Mouse (Mus musculus): ENCODE measurements around the gene Gm11037.

Gm11037 gene

DNA sequence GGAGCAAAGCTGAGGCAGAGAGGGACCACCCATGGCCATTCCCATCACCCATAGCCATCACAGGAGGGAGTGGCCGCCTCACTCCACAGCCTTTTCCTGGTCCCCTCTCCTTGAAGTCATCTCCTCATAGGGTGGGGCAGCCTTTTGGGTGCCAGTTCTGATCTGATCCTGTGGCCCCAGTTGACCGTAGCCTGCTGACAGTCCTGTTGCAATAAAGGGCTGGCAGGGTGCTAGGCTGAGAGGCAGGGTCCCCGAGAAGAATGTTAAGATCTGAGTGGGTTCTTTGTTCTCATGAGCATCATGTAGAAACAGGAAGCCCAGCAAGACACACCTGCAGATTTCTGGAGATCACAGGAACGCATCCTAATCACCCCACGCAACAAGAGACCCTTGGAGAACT is 5.1 kb upstream of the Gm11037 start:
- ATAC-seq (ENCODE audit: insufficient number of reproducible peaks, low FRiP score, low TSS enrichment) = no peak

DNA sequence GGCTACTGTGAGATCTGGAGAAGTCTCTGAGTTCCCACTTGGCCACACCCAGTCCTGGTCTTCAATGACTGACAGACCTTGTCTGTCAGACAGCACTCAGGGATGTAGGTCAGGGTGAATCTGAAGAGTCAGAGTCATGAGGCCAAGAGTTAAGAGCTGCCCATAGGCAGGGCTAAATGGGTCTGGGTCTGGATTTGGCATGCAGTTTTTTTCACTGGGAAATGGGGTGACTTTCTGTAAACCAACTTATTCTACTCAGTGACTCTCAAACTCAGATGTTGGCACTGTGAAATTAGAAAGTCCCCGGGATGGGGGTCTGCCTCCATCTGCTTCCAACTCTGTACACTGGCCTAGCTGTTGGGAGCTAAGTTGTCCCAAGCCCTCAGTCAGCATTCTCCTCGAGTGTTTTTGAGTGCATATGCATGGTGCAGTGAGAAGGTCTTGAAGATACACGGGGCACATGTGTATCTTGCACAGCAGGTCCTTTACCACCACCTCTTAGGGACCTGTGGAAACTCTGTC is 4.6 kb upstream of the Gm11037 start:
- ATAC-seq (ENCODE audit: insufficient number of reproducible peaks, low FRiP score, low TSS enrichment) = no peak

DNA sequence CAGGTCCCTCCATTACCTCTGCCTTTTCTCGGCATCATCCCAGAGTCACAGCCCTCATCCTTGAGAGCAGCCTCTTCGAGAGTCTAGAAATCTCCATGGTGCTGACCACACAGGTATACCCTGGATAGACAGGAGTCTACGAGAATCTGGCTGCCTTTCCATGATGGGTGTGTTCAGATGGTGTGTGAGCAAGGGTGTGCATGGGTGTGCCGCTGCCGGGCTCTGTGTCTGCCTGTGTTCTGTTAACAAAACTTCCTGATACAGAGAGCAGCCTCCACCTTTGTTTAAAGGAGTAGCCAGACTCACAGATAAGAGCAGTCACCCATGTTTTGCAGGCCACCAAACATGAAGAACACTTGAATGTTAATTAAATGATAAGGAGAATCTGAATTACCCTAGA is 3.5 kb upstream of the Gm11037 start:
- ATAC-seq (ENCODE audit: insufficient number of reproducible peaks, low FRiP score, low TSS enrichment) = no peak

DNA sequence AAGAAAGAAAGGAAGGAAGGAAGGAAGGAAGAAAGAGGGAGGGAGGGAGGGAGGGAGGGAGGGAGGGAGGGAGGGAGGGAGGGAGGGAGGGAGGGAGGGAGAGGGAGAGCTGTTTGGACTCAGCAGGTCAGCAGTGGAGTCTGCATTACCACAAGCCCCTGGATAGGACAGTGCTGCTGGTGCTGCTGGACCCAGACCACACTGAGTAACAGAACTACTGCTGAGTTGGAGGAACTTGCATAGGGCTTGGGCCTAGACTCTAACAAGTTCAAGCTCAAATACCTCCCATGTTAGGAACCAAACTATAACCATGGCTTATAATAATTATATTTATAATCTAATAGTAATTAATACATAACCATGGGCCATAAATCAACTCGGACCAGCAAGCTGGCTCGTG is 2.4 kb upstream of the Gm11037 start:
- ATAC-seq (ENCODE audit: insufficient number of reproducible peaks, low FRiP score, low TSS enrichment) = no peak

DNA sequence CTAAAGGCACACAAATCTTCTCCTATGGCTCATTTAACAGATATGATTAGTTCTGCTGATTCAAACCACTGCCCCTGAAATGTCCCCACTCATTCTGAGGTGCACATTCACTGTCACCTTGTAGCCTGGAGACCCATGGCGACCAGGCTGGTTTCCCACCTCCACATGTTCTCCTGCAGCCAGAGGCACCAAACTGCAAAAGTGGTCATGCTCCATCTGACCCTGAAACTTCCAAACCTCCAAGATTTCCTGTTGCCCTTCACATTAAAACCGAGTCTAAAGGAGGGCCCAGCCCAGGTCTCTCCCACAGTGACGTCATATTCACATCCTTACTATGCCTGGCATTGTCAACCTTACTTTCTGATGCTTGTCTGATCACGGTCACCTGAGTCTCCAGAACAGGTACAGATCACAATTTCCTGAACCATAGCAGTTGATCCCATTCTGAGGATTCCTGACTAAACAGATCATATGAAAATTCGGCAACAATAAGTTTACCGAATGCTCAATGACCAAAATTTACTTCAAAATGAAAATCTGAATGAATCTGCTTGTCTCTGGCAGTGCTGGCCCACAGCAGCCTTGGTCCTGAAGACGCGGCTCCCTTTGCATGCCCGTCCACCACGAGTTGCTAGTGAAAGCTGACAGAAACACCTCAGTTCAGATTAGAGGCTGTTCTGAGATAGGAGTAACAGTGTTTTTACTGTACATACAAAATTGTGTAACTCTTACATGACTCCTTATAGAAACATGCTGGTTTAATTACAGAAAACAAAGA is 997 bp upstream of the Gm11037 start:
- ATAC-seq (ENCODE audit: insufficient number of reproducible peaks, low FRiP score, low TSS enrichment) = no peak

DNA sequence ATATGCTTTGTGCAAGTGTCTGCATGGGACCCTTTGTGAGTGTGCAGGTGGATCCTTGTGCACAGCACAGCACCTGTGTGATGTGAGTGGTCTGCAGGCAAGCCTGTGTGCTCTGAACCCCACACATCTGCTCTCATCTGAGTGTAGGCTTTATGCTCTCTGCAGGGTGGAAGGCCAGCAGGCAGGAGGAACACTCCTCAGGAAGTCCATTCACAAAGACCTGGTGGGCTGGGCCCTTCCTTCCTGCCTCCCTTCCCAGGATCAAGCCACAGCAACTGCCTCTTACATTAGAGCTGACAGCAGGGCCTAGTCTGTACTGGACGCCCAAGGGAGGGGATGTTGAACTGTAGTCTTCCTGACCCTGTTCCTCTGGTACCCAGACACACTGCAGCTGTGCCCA is 1.1 kb downstream of the Gm11037 start:
- ATAC-seq (ENCODE audit: insufficient number of reproducible peaks, low FRiP score, low TSS enrichment) = no peak

DNA sequence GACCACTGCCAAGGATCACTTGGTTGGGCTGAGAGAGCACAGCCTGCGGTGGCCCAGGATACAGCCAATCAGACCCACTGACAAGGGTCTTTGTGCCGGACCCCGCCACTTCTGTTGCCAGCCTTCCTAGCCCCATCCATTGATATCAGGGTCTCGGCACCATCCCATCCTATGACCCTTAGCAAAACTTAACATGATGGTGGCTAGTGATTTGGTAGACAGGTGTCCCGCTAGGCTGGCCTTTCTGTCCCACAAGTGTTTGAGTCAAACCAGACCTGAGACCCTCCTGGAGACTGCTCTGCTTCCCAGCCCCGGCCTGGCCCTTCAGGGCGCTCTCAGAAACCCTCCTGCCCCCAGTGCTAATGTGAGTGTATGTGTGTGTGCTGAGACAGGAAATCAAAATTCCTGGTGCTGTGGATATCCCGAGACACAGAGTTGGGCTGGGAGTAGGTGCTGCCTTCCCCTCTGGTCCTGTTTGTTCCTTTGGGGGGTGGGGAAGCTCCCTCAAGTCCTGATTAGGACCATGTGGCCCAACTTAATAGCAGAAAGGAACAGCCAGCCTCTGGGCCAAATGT is 1.6 kb downstream of the Gm11037 start:
- ATAC-seq (ENCODE audit: insufficient number of reproducible peaks, low FRiP score, low TSS enrichment) = no peak

DNA sequence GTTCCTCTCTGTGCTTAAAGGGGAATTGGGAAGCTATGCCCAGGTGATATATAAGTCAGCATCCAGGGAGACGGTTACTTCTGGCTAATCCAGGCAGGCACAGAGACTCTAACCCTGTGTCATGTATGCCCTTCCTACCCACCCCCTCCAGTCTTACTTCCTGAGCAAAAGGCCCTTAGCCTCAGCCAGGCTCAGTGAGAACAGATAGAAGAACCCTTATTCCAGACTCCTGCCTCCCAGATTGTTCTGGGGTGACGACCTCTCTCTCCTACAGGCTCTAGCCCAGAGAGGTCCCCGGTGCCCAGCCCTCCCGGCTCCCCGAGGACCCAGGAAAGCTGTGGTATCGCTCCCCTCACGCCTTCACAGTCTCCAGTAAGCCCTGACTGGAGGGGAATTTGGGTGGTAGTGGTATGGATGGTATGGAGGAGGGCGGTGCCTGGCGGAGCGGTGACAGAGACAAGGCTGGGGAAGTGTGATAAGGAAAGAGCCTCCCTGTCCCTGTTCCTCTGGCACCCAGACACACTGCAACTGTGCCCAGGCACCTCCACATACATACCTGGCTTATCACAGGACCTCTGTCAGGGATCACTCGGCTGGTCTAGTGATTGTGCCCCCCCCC is 2.3 kb downstream of the Gm11037 start:
- no peak for ATAC-seq (ENCODE audit: insufficient number of reproducible peaks, low FRiP score, low TSS enrichment)

DNA sequence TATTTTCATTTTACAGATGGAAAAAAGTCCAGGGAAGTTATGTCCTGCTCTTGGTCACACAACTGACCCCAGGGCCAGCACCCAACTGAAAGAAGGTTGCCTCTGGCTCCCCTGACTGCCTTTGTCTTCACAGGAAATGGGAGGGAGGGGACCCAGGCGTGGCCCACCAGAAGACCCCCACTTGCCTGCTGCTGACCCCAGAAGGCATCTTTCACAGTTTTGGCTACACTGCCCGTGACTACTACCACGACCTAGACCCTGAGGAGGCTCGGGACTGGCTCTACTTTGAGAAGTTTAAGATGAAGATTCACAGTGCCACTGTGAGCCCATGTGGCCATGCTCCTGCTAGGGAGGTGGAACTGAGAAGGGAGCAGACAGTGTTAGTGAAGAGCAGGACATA is 5.0 kb downstream of the Gm11037 start:
- no peak for ATAC-seq (ENCODE audit: insufficient number of reproducible peaks, low FRiP score, low TSS enrichment)

DNA sequence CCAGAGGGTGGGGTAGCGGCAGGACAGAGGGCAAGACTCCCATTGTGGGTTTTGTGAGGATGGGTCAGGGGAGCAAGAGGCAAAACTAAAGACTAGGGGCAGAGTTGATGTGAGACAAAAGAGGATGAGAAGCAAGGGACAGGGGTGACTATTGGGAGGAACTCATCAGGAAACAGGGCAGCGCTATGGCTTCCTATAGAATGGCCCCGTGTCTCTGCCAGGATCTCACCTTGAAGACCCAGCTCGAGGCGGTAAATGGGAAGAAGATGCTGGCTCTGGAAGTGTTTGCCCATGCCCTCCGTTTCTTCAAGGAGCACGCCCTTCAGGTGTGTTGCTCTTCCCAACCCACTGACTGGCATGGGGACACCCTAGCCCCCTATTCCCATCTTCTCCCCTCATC is 5.5 kb downstream of the Gm11037 start:
- ATAC-seq (ENCODE audit: insufficient number of reproducible peaks, low FRiP score, low TSS enrichment) = no peak

DNA sequence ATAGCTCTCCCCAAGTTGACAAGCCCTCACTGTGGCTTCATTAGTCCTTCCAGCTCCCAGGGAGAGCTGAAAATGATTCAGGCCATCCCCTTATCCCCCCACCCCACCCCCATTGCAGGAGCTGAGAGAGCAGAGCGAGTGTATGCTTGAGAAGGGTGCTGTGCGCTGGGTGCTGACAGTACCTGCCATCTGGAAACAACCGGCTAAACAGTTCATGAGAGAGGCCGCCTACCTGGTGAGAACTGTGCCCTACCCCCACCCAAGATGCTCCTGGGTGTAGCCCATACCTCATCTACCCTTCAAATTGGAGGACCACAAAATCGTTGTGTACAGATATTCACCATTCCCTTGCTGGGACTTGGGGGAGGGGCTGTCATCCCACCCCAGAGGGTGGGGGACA is 6.0 kb downstream of the Gm11037 start:
- no peak for ATAC-seq (ENCODE audit: insufficient number of reproducible peaks, low FRiP score, low TSS enrichment)

DNA sequence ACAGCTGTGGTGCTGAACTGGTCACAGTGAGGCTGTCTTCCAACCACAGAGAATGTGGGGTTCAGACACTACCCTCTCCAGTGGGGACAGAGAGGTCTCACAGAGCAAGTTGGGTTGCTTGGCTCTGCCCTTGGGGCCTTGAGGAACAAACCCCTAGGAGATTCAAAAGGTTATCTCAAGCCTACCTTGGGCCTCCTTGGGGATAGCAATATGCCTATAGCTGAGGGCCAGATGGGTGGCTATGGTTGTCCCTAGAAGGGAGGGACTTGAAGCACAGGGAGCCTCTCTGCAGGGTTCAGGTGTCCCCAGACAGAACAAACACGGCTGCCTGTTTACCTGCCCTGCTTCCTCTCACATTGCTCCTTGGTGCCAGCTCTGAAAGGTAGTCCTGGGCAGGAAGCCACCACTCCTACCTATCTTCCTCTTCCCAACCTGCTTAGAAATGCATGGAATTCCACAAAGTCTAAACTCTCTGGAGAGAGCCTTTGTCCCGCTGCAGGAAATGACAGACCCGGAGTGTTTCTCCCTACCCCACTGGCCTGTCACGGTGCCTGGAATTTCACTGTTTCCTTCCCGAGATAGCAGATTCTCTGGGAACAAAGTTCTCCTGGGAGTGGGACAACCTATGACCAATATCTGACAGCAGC is 6.7 kb downstream of the Gm11037 start:
- no peak for ATAC-seq (ENCODE audit: insufficient number of reproducible peaks, low FRiP score, low TSS enrichment)

DNA sequence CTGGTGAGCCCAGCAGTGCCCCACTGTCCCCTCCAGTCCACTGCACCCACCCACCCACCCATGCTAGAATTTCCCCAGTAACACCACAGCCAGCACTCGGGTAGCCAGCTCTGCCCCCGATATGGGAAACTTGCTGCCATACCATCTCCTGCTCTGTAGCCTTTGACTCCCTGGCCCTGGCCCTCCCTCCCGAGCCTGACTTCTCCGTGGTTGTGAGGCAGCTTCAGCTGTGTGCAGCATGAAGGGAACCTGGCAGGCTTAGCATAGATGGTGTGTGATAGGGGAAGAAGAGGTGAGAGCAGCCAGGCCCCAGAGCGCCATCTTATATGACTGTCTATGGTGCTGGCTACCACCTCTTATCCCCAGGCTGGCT is 7.2 kb downstream of the Gm11037 start:
- ATAC-seq (ENCODE audit: insufficient number of reproducible peaks, low FRiP score, low TSS enrichment) = no peak

DNA sequence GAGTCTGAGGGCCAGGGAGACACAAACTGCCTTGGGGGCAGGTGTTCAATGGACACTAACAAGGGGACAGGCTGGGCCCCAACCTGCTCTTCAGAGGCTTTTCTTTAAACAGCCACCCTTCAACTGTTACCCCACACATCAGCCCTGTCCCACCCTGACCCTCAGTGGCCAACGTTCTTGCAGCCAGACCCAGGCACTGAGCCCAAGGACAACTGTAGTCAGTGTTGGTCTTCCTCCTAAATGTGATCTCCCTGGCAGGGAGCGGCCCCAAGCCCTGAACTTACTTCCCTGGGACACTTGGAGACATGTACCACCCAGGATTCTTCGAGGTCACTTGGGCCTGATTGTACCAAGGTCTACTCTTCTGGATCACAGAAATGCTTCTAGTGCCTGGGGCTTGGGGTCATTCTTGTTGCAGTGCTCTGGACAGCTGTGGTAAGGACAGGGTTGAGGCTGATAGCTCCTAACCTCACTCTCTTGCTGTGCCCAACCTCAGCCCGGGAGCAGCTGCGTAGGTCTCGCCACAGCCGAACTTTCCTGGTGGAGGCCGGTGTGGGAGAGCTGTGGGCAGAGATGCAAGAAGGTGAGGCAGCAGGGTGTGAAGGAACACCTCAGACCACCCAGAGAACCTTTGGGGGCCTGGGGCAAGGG is 8.2 kb downstream of the Gm11037 start:
- no peak for ATAC-seq (ENCODE audit: insufficient number of reproducible peaks, low FRiP score, low TSS enrichment)

DNA sequence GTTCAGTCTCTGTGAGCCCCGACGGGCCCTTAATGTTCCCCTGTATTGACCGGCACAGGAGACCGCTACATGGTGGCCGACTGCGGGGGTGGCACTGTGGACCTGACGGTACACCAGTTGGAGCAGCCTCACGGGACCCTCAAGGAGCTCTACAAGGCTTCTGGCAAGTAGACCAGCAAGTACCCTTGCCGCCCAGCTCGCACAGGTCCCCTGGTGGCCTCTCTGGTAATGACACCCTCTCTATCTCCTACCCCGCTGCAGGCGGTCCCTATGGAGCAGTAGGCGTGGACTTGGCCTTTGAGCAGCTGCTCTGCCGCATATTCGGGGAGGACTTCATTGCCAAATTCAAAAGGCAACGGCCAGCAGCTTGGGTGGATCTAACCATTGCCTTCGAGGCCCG is 9.3 kb downstream of the Gm11037 start:
- no peak for ATAC-seq (ENCODE audit: insufficient number of reproducible peaks, low FRiP score, low TSS enrichment)

DNA sequence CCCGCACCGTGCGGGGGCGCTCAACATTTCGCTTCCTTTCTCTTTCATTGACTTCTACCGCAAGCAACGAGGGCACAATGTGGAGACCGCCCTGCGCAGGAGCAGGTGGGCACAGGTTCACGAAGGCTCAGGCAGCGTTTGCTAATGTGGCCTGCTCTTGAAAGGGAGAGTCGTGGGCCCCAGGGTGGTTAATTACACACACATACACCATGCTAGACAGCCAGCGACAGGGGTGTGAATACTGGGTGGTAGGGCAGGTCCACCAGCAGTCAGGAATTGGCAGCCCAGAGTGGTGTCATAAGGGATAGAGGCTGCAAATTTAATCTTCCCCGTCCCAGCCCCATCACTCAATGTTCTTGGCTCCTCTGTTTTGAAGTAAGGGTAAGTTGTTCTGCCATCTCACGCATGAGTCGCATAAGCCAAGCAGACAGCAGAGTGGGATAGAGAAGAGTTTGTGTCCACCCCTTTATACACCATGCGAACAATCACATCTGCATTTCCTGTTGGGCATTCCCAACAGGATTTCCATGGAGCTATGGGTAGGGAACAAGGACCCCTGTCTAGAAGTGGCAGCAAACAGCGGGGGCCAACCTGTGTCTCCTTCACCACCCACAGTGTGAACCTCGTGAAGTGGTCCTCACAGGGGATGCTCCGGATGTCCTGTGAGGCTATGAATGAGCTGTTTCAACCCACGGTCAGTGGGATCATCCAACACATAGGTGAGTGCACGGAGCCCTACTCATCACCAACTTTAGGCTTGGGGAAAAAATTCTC is 9.9 kb downstream of the Gm11037 start:
- ATAC-seq (ENCODE audit: insufficient number of reproducible peaks, low FRiP score, low TSS enrichment) = no peak

DNA sequence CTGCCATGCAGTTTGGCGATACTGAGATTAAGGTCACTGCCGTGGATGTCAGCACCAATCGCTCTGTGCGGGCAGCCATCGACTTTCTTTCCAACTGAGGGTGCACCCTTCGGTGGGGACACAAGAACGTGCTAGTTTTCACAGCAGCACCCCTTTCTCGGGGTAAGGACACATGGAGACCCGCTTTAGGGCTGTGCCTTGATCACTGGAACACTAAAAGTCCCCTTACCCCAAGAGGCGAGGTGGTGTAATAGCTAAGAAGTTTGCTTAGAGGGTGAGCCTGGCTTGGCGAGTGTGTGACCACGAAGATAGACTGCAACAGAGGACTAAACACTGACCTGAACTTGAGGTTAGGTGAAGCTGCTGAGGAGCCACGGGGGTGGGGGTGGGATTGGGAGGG is 11.8 kb downstream of the Gm11037 start:
- no peak for ATAC-seq (ENCODE audit: insufficient number of reproducible peaks, low FRiP score, low TSS enrichment)

DNA sequence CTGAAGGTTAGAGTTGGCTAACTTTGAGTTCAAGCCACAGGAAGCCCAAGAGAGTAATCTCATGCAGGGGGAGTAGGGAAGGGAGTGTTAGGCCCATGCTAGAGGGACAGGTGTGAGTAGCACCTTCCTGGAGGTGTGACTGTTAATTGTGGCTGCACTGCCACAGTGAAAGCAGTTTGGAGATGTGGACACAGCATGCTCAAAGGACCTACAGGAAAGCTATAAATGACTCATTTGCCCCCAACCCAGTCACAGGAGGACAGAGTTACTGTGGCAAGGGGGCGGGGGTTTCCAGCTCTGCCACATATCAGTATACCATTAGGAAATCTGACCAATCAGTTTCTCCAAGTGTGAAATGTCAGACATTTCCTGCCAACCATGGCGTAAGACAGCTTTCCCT is 12.2 kb downstream of the Gm11037 start:
- no peak for ATAC-seq (ENCODE audit: insufficient number of reproducible peaks, low FRiP score, low TSS enrichment)

DNA sequence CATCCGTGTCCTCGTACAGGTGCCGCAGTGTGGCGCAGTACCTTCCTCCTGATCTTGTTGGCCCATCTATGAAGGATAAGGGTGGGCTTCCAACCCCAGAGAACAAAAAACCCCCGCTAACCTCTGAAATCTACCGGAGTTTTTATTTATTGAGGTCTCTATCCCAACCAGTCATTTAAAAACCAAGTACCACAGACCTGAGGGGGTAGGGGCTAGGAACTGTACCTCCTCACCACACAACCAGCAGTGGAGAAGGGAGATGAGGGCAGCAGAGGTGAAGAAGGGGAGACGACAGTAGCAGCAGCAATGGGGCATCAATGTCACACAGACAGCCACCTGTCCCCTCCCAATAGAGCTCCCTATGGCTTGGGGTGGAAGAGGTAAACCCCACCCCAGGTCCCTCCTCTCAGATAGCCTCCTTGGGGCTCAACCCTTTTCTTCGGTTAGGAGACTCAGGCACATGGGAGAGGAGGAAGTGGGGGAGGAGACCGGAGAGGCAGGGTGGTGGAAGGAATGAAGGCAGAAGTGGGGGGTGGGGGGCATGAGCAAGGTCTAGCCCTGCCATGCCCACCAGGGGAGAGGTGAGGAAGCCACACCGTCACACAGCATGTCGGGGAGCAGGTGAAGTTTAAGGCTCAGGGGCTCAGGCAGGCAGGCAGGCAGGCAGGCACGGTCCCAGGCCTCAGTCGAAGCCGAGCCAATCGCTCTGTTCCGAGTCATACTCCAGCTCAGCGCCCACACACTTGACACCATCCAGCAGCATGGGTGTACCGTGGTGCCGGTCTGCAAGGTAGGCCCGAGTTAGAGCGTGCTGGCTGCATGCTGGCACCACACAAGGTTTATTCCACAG is 13.1 kb downstream of the Gm11037 start:
- ATAC-seq (ENCODE audit: insufficient number of reproducible peaks, low FRiP score, low TSS enrichment) = no peak
